Comparison of ENCODE assay signal across 18 mouse cellular contexts in the genomic region with DNA sequence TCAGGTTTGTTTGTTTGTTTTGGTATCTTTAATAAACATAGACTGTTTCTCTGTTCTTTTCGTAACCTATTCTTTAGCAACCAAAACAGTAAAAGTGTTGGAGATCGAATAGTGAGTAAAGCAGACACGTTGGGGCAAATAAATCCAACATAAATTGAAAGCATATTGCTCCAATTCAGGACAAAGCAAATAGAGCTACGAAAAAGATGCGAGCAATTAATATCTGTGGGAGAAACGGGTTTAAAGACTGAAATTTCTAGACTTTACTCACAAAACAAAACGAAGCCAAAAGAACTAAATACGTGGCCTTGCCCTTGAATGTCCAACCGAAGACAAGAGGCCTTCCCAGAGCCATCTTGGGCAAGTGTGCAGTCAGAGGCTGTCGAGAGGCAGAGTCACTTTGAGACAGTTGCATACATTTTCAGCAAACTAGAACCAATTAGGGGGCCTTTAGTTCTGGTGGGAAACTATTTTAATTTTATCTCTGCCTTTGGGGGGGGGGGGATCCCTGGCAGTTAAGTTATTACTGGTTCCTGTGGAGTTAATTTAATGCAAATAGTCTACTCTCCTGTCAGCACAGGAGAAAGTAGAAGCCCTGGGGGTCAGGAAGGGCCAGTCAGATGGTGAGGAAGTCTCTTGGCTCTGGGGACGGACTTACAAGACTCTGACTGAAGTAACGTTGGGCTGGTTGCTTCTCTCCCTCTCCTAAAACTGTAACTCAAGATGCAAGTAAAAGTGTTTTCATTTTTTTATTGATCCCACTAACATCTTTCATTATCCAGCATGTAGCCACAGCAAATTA. TPM values are rescaled to one million over a fixed set of nuclear protein-coding genes. Genes with fewer than 3 reads are reported as not detected.
DNase-seq lines count a peak whose midpoint lies in the region; ATAC-seq and TF ChIP-seq lines count a peak whose summit lies in the region.
"Had no signal": no experiment of that assay in that cellular context is flagged by ENCODE, and none has a peak within 500 bp of the region (broad histone marks: within the 10 kb centered on the region; RNA-seq: fewer than 3 reads in every experiment).

No protein-coding gene starts in this region.

- peaks cover 2% of the 10 kb centered on the region; the same call in 1 of the 2 replicates for H3K36me3 ChIP-seq in liver, adult 2 months (ENCODE audit: control insufficient read depth, insufficient read depth, low read length)
- H3K36me3 ChIP-seq in hindbrain, embryonic 13.5 days = no peaks in the 10 kb centered on the region
- H3K36me3 ChIP-seq in midbrain, embryonic 10.5 days = no peaks in the 10 kb centered on the region
- H3K36me3 ChIP-seq: limb, embryonic 15.5 days had no signal

- H3K4me2 ChIP-seq in hindbrain, embryonic 13.5 days = peak overlapping the region; percentile 67

- peaks cover 4% of the 10 kb centered on the region; the same call in 1 of the 2 replicates for H3K4me1 ChIP-seq in liver, adult 2 months (ENCODE audit: control insufficient read depth, insufficient read depth, low read length)
- H3K4me1 ChIP-seq in hindbrain, embryonic 13.5 days (replicated peaks) = peaks cover 29% of the 10 kb centered on the region
- peaks cover 53% of the 10 kb centered on the region for H3K4me1 ChIP-seq in midbrain, embryonic 10.5 days

- no peak for DNase-seq in liver, adult 2 months (ENCODE audit: extremely low read depth, low read depth, low spot score)
- no peak for DNase-seq in liver
- peak; percentile 46 for DNase-seq in midbrain, embryonic 10.5 days (ENCODE audit: low spot score)
- peak; percentile 37 for DNase-seq in retina, embryonic 14.5 days (ENCODE audit: low spot score)
- DNase-seq in kidney, postnatal 36 days = no peak
- no peak for DNase-seq in adrenal gland, postnatal 14 days
- no peak for DNase-seq in urinary bladder, postnatal 25 days (ENCODE audit: low spot score)
- DNase-seq: adrenal gland, postnatal 10 days; cerebellum, adult 11 months; layer of hippocampus, postnatal 36 days; thymus, adult 2 months had no signal

- no peak for TF ChIP-seq CTCF in liver, adult 2 months (IDR thresholded peaks at IDR 0.05; ENCODE audit: low read depth, low read length)

- H3K4me3 ChIP-seq in liver, adult 2 months (ENCODE audit: insufficient read depth, low read depth, low read length) = 0 out of 2 replicates have a peak overlapping the region, but pooled peaks have one; percentile 83
- H3K4me3 ChIP-seq in hindbrain, embryonic 13.5 days = peak overlapping the region; percentile 41
- H3K4me3 ChIP-seq in midbrain, embryonic 10.5 days = peak overlapping the region; percentile 64

- no peaks in the 10 kb centered on the region for H3K27me3 ChIP-seq in liver, adult 2 months (ENCODE audit: control insufficient read depth, insufficient read depth, low read length)
- peaks cover 91% of the 10 kb centered on the region for H3K27me3 ChIP-seq in hindbrain, embryonic 13.5 days
- H3K27me3 ChIP-seq in midbrain, embryonic 10.5 days (ENCODE audit: low read depth, poor library complexity, severe bottlenecking) = peaks cover 100% of the 10 kb centered on the region

- TF ChIP-seq POLR2A in liver, adult 2 months (IDR thresholded peaks at IDR 0.05; ENCODE audit: extremely low read depth, insufficient read depth, low read length) = no peak

- ATAC-seq in hindbrain, embryonic 13.5 days (ENCODE audit: low FRiP score) = no peak

- H3K27ac ChIP-seq in liver, adult 2 months (replicated peaks; ENCODE audit: insufficient read depth, low read depth, low read length) = no peak overlapping the region
- H3K27ac ChIP-seq in hindbrain, embryonic 13.5 days = peak overlapping the region; percentile 82; the same call in 1 of the 2 replicates
- H3K27ac ChIP-seq in midbrain, embryonic 10.5 days (replicated peaks) = peak overlapping the region; percentile 80
- H3K27ac ChIP-seq: kidney, postnatal 0 days; limb, embryonic 15.5 days; macrophage had no signal

- H3K79me2 ChIP-seq in liver, adult 2 months (ENCODE audit: control insufficient read depth, insufficient read depth, low read length) = no peaks in the 10 kb centered on the region; the same call in 1 of the 2 replicates

- no peaks in the 10 kb centered on the region for H3K9me3 ChIP-seq in hindbrain, embryonic 13.5 days
- H3K9me3 ChIP-seq in midbrain, embryonic 10.5 days (replicated peaks) = no peaks in the 10 kb centered on the region
- H3K9me3 ChIP-seq: limb, embryonic 15.5 days had no signal

- 35% methylated on average over 12 of the region's 12 CpGs for WGBS in liver, adult 2 months
- 5% methylated on average over 12 of the region's 12 CpGs for WGBS in hindbrain, embryonic 13.5 days
- 4% methylated on average over 12 of the region's 12 CpGs for WGBS in midbrain, embryonic 10.5 days

- peak overlapping the region; percentile 96; the same call in 1 of the 2 replicates for H3K9ac ChIP-seq in liver, adult 2 months (ENCODE audit: low read depth, low read length)
- H3K9ac ChIP-seq in hindbrain, embryonic 13.5 days = 0 out of 2 replicates have a peak overlapping the region, but pooled peaks have one; percentile 15
- H3K9ac ChIP-seq: limb, embryonic 15.5 days had no signal

RNA-seq across cellular contexts. Expression of a gene that starts 11.5 kb away (rescaled TPM):
- total RNA-seq in liver, adult 2 months (2014; rRNA removed) = 1.9 and 2.5 TPM in 2 replicates
- 11.1 and 32.1 TPM in 2 replicates for polyA plus RNA-seq in liver, adult 2 months (2012; rRNA removed)
- polyA plus RNA-seq in hindbrain, embryonic 13.5 days (2015; fragmentation: Nextera tagmentation; extraction: Ambion mirVana) = 5.5 and 7.8 TPM in 2 replicates
- 10.0 and 13.4 TPM in 2 replicates for polyA plus RNA-seq in midbrain, embryonic 10.5 days (2016; fragmentation: Nextera tagmentation; extraction: Ambion mirVana)
- total RNA-seq in adrenal gland, postnatal 14 days (2021) = 0.19 and 7.6 TPM in 2 replicates
- total RNA-seq: CH12.LX; heart, postnatal 10 days had no signal
- polyA plus RNA-seq: gonadal fat pad, adult 2 months; kidney, postnatal 0 days; macrophage had no signal

Comparison
In these comparisons a context has a peak if more than half of its experiments do, and no peak if none do; other contexts are left out.
1. DNase-seq: peak in midbrain, embryonic 10.5 days (single experiment) and retina, embryonic 14.5 days (single experiment); none in liver, adult 2 months (single experiment), liver (single experiment), kidney, postnatal 36 days (0 of 2), adrenal gland, postnatal 14 days (single experiment) and urinary bladder, postnatal 25 days (single experiment).
2. Peak in every context shown above with its lines, with median percentiles within 50 percentile points of each other: H3K4me3 ChIP-seq.